Mouse (Mus musculus): Measurements from ENCODE around the gene Kcnb1.

The Kcnb1 gene

GRCm38 (mm10) chr2:167127404-167127803, 62.6 kb downstream of the Kcnb1 start:
- no peak for DNase-seq (ENCODE audit: low read depth)

GRCm38 (mm10) chr2:167125781-167126180, 64.2 kb downstream of the Kcnb1 start:
- no peak for DNase-seq (ENCODE audit: low read depth)

GRCm38 (mm10) chr2:167123936-167124335, 66.0 kb downstream of the Kcnb1 start:
- DNase-seq (ENCODE audit: low read depth): no peak

GRCm38 (mm10) chr2:167122737-167123136, 67.2 kb downstream of the Kcnb1 start:
- no peak for DNase-seq (ENCODE audit: low read depth)

- DNase-seq (ENCODE audit: low read depth): no peak
Measured at GRCm38 (mm10) chr2:167121996-167122395, 68.0 kb downstream of the Kcnb1 start.

GRCm38 (mm10) chr2:167121228-167121627, 68.7 kb downstream of the Kcnb1 start:
- no peak for DNase-seq (ENCODE audit: low read depth)

GRCm38 (mm10) chr2:167120186-167120830, 69.6 kb downstream of the Kcnb1 start:
- no peak for DNase-seq (ENCODE audit: low read depth)

GRCm38 (mm10) chr2:167118046-167118445, 71.9 kb downstream of the Kcnb1 start:
- DNase-seq (ENCODE audit: low read depth): no peak

- peak; percentile 54 for DNase-seq (ENCODE audit: low read depth)
Measured at GRCm38 (mm10) chr2:167112737-167113136, 77.2 kb downstream of the Kcnb1 start.

GRCm38 (mm10) chr2:167112259-167112658, 77.7 kb downstream of the Kcnb1 start:
- no peak for DNase-seq (ENCODE audit: low read depth)

GRCm38 (mm10) chr2:167109506-167109905, 80.4 kb downstream of the Kcnb1 start:
- DNase-seq (ENCODE audit: low read depth): no peak

GRCm38 (mm10) chr2:167103546-167103945, 86.4 kb downstream of the Kcnb1 start:
- no peak for DNase-seq (ENCODE audit: low read depth)

GRCm38 (mm10) chr2:167101743-167102441, 88.1 kb downstream of the Kcnb1 start:
- peak; percentile 77 for DNase-seq (ENCODE audit: low read depth)

- DNase-seq (ENCODE audit: low read depth): peak; percentile 89
Measured at GRCm38 (mm10) chr2:167094688-167095087, 95.3 kb downstream of the Kcnb1 start.

- DNase-seq (ENCODE audit: low read depth): peak; percentile 99
Measured at GRCm38 (mm10) chr2:167093171-167093900, 96.6 kb downstream of the Kcnb1 start.

- DNase-seq (ENCODE audit: low read depth): no peak
Measured at GRCm38 (mm10) chr2:167090271-167090670, 99.7 kb downstream of the Kcnb1 start.

- no peak for DNase-seq (ENCODE audit: low read depth)
Measured at GRCm38 (mm10) chr2:167086836-167087235, 103.1 kb downstream of the Kcnb1 start.

- no peak for DNase-seq (ENCODE audit: low read depth)
Measured at GRCm38 (mm10) chr2:167086092-167086491, 103.9 kb downstream of the Kcnb1 start.

- peak; percentile 38 for DNase-seq (ENCODE audit: low read depth)
Measured at GRCm38 (mm10) chr2:167081639-167082038, 108.3 kb downstream of the Kcnb1 start.

GRCm38 (mm10) chr2:167081135-167081534, 108.8 kb downstream of the Kcnb1 start:
- DNase-seq (ENCODE audit: low read depth): no peak

- no peak for DNase-seq (ENCODE audit: low read depth)
Measured at GRCm38 (mm10) chr2:167080387-167080786, 109.6 kb downstream of the Kcnb1 start.

GRCm38 (mm10) chr2:167079535-167080257, 110.3 kb downstream of the Kcnb1 start:
- no peak for DNase-seq (ENCODE audit: low read depth)
